Mouse (Mus musculus) cortical plate, adult 2 months (tissue): ENCODE data around the gene Osgep. TPM values are rescaled to one million over a fixed set of nuclear protein-coding genes. Genes with fewer than 3 reads are reported as not detected.
"Not testable (repeated sequence)": the region's sequence is repeated elsewhere in the genome, so short reads cannot be mapped to it uniquely, and the experiment has no call there.

ENCODE experiments used
- H3K27ac ChIP-seq: fragments of 200-500 bp; 2 replicates; pipeline ENCODE4 v1.5.1; 2012; ENCODE audit warnings: low read length, control low read depth, inconsistent platforms; ENCODE audit not compliant: insufficient read depth
- H3K4me1 ChIP-seq: fragments of 200-500 bp; 2 replicates; pipeline ENCODE4 v1.6.1; 2011; ENCODE audit warnings: low read length; ENCODE audit not compliant: control insufficient read depth, insufficient read depth
- H3K4me3 ChIP-seq: fragments of 200-500 bp; 2 replicates; pipeline ENCODE4 v1.5.1; 2011; ENCODE audit warnings: mild to moderate bottlenecking, low read length, control low read depth; ENCODE audit not compliant: insufficient read depth
- CTCF ChIP-seq: fragments of 200-500 bp; IDR thresholded peaks from 2 replicates; pipeline ENCODE4 v1.5.1; 2011; ENCODE audit warnings: mild to moderate bottlenecking, control low read depth, low read length; ENCODE audit not compliant: insufficient read depth; ENCODE audit errors: extremely low read depth
- POLR2A ChIP-seq: fragments of 200-500 bp; IDR thresholded peaks from 2 replicates; pipeline ENCODE4 v1.6.1; 2011; ENCODE audit warnings: mild to moderate bottlenecking, low read length, control low read depth; ENCODE audit not compliant: insufficient read depth; ENCODE audit errors: extremely low read depth
- polyA plus RNA-seq: library from polyadenylated mRNA; depleted of rRNA; stranded (reverse); fragments of >200 nt; gene quantifications from 2 replicates; pipeline ENCODE4 v1.2.3, GENCODE M21; 2012

The Osgep gene
- polyA plus RNA-seq, 1 experiment, result 61.2 TPM

GRCm38 (mm10) chr14:50930754-50931492 lies 6.2 kb upstream of the Osgep start, which contains the start of the genes Pip4p1 and Pnp:
TSS of gene Pip4p1 (minus strand) at chr14:50930856.
TSS of gene Pnp (plus strand) at chr14:50931082.
- peak; percentile 53; the same call in 1 of the 2 replicates for TF ChIP-seq POLR2A
- no peak for TF ChIP-seq CTCF
- H3K27ac ChIP-seq, result peak within 1 kb of the TSS; percentile 82
- H3K4me1 ChIP-seq, result peaks cover 2% of the 10 kb centered on the region; the same call in 1 of the 2 replicates
- peak within 1 kb of the TSS; percentile 61 for H3K4me3 ChIP-seq

- Histone ChIP-seq H3K27ac (peak overlapping the region; percentile 82), H3K4me1 (peaks cover 2% of the 10 kb centered on the region; the same call in 1 of the 2 replicates)
- TF ChIP-seq CTCF, result no peak
- no peak for TF ChIP-seq POLR2A
Observed at GRCm38 (mm10) chr14:50930377-50930753, 5.7 kb upstream of the Osgep start.

DNA sequence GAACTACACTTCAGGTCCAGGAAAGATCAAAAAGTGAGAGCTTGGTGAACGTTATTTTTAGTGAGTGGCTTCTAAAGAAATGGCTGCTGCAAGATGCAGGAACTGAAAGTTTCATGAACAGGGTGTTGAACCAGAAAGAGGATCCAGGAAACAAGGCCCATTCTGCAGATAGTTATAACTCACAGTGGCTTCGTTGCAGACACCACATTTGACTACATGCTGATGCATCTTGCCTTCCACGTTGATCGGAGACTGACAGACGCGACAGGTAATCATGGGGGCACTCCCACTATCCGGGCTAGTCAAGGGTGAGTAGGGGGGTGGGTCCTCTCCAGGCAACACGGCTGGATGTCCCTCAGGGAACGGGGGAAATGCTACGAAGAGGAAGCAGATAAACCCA lies 5.3 kb upstream of the Osgep start:
- TF ChIP-seq CTCF, result no peak
- no peak for TF ChIP-seq POLR2A
- H3K27ac ChIP-seq, result peak overlapping the region; percentile 82
- peaks cover 2% of the 10 kb centered on the region; the same call in 1 of the 2 replicates for H3K4me1 ChIP-seq
- peak overlapping the region; percentile 61 for H3K4me3 ChIP-seq

More at GRCm38 (mm10) chr14:50930377-50930753, 5.7 kb upstream of the Osgep start:
- H3K4me3 ChIP-seq, result peak overlapping the region; percentile 61

DNA sequence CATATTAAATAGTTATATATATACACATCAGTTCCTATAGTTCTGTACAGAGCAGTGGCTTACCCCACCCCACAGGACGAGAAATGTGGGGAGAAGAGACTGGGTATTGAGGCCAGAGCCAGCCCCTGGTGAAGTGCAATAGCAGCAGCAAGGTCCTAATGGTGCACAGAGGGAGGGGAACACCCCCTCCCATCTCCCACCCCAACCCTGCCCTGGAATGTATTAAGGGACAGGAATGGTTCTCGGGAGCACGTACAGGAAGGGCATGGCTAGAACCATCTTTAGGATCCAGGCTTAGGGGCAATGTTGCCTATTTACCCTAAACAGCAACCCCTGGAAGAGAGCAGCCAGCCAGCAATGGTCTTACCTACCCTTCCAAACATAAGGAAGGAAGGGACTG lies 2.7 kb upstream of the Osgep start:
- no peak overlapping the region for H3K4me3 ChIP-seq
- H3K4me1 ChIP-seq, result peaks cover 2% of the 10 kb centered on the region; the same call in 1 of the 2 replicates
- TF ChIP-seq POLR2A (no peak), CTCF (no peak)
- no peak overlapping the region for H3K27ac ChIP-seq

DNA sequence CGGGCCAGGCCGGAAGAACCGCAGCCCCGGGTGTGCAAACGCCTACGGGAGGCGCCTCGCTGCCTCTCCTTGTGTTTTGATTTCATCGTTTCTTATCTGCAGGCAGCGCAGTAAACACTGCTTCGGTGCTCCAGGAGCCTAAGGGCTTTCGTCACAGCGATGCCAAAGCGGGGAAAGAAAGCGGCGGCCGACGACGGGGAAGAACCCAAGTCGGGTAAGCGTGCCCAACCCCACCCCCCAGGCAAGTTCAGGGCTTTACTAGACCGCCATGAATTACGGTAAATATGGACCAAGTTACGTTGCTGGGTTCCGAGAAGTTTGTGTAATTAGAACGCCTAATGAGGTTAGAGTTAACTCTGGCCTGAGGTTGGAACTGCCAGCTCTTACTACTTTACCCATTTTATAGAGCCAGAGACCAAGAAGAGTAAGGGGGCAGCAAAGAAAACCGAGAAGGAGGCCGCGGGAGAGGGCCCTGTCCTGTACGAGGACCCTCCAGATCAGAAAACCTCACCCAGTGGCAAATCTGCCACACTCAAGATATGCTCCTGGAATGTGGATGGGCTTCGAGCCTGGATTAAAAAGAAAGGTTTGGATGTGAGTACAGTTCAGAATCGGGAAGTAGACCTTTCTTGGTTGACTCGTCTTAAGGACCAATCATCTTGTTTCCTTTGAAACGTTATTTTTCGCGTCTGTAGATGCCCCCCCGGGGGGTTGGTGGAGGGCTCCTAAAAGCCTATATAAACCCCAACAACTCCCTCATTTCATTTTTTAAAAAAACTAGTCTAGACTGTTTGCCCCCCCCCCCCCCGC lies 623 bp upstream of the Osgep start:
- H3K4me3 ChIP-seq, result peak overlapping the region; percentile 57
- TF ChIP-seq CTCF, result no peak
- 0 out of 2 replicates have a peak, but pooled peaks have one; percentile 19 for TF ChIP-seq POLR2A

GRCm38 (mm10) chr14:50923437-50923836 lies 1.3 kb downstream of the Osgep start:
- not testable (repeated sequence) for H3K4me1 ChIP-seq, H3K27ac ChIP-seq
- H3K4me3 ChIP-seq, result peak overlapping the region; percentile 57; the same call in 1 of the 2 replicates

More for the DNA sequence above, 623 bp upstream of the Osgep start:
- no peak overlapping the region for H3K27ac ChIP-seq
- peaks cover 2% of the 10 kb centered on the region; the same call in 1 of the 2 replicates for H3K4me1 ChIP-seq

DNA sequence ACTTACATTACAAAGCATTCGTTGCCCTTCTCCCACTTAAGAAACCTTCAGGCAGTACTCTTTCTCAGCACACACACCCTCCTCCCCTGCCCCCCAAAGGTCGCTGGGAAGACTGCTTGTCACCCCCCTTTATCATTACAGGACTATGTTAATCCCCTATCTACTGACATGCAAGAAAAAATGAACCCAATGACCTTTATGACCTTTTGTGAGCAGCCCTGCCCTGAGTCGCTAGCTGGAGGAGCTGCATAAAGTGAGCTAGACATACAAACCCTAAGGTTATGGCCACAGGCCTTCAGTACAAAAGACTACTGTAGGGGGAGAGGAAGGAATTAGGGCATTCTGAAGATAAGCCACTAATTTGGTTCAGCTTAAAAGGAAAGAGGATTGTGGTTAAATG lies 13.3 kb downstream of the Osgep start:
- H3K4me3 ChIP-seq, result no peak overlapping the region

DNA sequence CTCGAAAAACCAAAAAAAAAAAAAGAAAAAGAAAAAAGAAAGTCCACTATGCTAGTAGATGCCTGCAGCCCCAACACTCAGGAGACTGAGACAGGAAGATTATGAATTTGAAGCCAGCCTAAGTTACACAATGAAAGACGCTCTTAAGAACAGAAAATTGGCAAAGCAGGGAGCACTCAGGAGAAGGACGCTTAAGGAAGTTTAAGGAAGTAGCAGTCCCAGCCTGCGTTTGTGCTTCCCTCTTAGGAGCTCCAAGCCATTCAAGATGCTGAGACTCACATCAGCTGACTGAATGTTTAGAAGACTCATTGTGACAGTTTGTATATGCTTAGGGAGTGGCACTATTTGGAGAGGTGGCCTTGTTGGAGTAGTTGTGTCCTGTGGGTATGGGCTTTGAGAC lies 16.6 kb downstream of the Osgep start:
- Histone ChIP-seq H3K4me3 (no peak overlapping the region), H3K27ac (no peak overlapping the region), H3K4me1 (no peaks in the 10 kb centered on the region)
- TF ChIP-seq POLR2A (no peak), CTCF (no peak)

More for the DNA sequence above, 13.3 kb downstream of the Osgep start:
- TF ChIP-seq CTCF (no peak), POLR2A (no peak)
- H3K4me1 ChIP-seq, result no peaks in the 10 kb centered on the region
- no peak overlapping the region for H3K27ac ChIP-seq

GRCm38 (mm10) chr14:50905327-50905726 lies 19.4 kb downstream of the Osgep start:
- H3K4me3 ChIP-seq, H3K4me1 ChIP-seq, H3K27ac ChIP-seq: not testable (repeated sequence)

DNA sequence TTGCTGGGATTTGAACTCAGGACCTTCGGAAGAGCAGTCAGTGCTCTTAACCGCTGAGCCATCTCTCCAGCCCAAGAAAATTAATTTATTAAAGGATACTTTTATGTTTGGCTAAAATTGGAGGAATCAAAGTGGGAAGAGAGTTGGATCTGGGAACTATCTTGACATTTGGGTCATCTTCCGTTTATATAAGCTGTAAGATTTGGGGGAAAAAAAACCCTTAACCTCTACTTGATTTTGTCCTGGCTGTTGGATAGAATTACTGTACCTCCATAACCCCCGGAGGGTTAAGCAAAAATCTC lies 19.9 kb downstream of the Osgep start:
- Histone ChIP-seq H3K4me1 (no peaks in the 10 kb centered on the region), H3K4me3 (no peak overlapping the region), H3K27ac (no peak overlapping the region)
- TF ChIP-seq POLR2A, result no peak
- TF ChIP-seq CTCF, result no peak
